Mouse (Mus musculus): ENCODE measurements around the gene Fam172a.
A peak's percentile ranks its signal among the peaks of the same experiment; 100 is the strongest.
"Not testable (repeated sequence)": the region's sequence is repeated elsewhere in the genome, so short reads cannot be mapped to it uniquely, and the experiment has no call there.

Fam172a gene

DNA sequence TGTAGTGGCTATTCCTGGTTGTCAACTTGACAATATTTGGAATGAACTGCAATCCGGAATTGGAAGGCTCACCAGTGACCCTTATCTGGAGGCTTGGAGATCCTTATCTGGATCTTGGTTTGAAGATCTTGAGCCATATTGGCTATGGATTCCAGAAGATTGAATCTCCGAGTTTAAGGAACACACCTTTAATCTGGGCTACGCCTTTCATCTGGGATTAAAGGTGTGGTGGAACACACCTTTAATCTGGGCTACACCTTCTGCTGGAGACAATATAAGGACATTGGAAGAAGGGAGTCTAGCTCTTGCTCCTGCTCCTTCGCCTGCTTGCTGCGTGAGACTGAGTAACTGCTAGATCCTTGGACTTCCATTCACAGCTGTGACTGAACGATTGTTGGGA lies at the start of gene Fam172a:
Fam172a (plus strand) TSS at position 301 of the 400 bp plus-strand sequence.
- not testable (repeated sequence) for DNase-seq

DNA sequence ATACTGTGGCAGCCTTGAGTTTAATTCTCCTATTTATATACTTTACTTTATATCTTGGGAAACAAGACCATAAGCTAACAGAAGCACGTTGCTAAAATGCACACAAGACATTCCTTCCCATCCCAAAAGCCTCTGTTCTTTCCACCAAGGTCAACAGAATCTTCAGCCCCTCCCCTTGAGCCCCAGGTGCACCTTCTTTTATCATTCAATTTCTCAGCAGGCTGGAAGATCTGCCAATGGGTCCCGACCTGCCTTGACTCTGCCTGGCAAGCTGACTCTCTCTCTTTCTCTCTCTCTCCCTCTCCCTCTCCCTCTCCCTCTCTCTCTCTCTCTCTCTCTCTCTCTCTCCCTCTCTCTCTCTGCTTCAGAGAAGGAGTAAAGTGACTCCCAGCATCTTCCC lies 13.2 kb upstream of the Fam172a start:
- DNase-seq = no peak

DNA sequence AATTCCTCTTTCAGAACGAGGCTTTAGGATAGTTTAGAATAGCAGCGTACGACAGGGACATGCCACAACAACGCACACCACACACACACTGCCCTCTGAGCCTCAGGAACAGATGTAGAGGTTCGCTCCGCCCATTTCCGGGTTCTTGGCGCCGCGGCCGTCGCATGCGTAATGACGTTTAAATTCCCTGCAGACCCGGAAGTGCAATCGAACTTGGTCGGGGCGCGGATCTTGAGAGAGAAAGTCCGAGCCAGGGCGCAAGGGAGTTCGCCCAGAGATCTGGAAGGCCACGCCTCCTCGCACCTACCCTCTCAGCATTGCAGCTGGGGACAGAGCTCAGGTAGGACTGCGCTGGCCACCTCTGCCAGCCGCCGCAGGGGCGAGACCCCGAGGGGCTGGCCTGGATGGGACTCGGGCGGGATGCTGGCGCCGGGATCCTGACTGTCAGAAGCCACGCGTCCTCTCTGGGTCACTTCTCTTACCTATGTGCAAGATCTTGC lies 6.7 kb downstream of the Fam172a start:
- peak; percentile 95 for DNase-seq

DNA sequence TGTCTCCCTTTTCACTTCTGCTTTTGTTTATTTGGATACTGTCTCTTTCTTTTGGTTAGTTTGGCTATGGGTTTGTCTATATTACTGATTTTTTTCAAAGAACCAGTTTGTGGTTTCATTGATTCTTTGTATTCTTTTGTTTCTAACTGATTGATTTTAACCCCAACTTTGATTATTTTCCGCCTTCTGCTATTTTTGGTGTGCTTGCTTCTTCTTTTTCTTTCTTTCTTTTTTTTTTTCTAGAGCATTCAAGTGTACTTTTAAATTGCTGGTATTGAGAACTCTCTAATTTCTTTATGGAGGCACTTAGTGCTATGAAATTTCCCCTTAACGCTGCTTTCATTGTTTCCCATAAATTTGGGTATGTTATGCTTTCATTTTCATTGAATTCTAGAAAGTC lies 15.7 kb downstream of the Fam172a start:
- no peak for DNase-seq

DNA sequence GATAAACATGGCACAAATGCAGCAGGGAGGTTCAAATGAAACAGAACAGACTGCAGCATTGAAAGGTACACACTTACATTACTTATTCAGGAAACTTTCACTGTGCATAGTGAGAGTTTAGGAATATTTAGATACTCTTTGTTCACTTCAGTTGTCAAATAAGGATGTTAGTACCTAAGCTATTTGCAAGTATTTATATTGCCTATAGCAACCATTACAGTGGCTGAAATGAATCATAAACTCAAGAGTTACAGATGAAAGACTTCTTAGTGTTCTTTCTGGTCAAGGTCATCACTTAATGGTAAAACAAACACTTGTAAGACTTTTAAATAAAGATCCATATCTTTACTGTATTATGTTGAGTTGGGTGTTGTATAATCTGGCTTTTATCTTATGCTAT lies 41.0 kb downstream of the Fam172a start:
- no peak for DNase-seq

DNA sequence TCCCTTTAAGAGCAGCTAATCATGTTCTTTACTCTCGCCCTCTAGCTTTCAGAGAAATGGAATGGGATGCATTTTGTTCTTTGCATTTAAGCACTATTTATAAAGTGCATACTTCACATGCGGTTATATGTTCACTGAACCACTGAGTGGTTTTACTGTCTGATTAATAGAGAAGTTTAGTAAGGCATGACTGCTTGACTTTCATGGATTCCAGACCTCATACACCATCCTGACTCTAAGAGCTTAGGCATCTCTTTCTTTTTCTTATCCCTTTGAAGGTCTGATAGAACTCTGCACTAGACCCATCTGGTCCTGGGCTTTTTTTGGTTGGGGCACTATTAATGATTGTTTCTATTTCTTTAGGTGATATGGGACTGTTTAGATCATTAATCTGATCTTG lies 75.8 kb downstream of the Fam172a start:
- no peak for DNase-seq

DNA sequence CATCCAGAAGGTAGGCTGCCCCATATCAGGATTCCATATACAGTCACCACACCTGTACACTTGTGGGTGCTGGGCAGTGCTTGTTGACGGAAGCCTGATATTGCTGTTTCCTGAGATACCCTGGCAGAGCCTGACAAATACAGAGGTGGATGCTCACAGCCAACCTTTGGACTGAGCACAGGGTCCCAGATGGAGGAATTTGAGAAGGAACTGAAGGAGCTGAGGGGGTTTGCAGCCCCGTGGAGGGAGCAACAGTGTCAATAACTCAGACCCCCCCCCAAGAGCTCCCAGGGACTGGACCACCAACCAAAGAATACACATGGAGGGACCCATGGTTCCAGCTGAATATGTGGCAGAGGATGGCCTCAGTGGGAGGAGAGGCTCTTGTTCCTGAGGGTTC lies 105.5 kb downstream of the Fam172a start:
- DNase-seq = not testable (repeated sequence)

DNA sequence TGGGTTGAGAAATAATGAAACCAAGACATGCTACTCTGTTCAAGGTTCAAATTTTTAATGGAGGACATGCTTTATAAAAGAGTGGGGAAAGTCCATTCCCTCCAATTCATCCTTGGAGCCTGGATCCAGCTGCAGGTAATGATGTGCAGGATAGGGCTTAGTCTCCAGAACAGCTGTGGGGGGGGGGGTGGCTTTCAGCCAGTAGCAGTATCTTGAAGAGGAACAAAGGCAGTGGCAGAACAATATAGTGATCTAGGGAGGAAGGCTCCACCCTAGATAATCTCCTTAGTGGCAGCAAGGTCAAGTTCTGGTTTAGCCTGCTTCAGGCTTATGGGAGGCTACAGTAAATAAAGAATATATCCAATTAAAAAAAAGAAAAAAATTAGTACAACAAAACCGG lies 108.6 kb downstream of the Fam172a start:
- DNase-seq = no peak

DNA sequence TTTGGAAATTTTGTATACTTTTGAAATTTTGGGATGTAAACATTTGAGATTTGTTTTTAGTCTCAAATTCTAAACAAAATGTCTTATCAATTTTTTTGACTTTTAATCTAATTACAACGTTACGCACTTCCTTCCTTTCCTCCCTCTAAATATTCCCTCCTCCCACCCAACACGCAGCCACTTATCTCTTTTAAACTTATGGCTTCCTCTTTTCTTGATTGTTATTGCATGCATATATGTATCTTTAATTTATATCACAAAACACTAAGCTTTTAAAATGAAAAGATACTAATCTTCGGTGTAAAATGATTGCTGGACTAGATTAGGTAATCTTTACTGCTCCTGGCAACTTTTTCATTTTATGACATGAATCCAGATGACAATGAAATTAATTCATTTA lies 124.3 kb downstream of the Fam172a start:
- DNase-seq = no peak

DNA sequence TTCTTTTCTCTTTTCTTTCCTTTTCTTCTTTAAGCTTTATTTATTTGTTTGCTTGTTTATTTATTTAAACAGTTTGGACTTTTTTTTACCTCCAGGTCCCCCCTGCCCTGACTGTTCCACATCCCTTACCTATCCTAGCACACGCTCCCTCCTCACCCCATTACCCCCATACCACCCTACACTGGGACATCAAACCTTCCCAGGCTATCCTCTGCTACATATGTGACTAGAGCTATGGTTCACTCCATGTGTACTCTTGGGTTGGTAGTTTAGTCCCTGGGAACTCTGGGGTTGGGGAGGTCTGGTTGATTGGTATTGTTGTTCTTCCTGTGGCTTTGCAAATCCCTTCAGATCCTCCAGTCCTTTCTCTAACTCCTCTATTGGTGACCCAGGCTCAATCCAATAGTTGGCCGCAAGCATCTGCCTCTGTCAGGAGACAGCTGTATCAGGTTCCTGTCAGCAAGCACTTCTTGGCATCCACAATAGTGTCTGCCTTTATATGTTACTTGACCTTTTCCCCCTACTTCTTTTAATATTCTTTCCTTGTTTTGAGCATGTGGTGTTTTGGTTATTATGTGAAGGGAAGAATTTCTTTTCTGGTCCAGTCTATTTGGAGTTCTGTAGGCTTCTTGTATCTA lies 141.3 kb downstream of the Fam172a start:
- no peak for DNase-seq

DNA sequence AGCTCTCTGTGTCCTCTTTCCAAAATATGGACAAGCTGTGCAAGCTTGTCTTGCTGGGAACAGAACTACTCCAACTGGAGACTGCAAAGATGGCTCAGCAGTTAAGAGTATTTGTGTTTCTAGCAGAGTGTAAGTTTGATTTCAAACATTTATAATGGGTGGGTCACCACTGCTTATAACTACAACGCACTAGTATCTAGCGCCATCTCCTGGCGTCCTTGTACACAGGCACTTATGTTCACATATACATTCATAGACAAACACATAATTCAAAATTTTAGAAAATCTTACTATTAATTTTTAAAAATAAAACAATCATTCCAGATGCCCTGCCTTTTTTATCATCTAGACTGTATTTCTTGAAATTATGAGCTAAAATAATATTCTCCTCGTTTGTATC lies 147.0 kb downstream of the Fam172a start:
- no peak for DNase-seq

DNA sequence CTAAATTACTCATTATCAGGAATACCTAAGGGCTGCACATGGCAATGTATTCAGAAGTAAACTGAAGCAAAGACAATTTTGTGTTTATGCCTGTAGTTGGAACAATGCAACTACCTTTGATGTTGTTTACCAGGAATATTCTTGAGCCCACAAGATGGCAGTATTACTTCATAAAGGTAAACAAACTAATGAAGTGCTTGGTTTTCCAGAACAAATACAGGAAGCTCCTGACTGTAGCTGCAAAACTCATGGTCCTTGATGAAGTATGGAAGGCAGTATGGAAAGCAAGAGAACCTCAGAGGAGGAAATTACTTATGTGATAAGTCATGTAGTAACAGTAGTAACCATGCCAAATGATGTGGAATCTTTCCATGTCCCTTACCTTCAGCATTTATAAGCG lies 163.0 kb downstream of the Fam172a start:
- peak; percentile 72 for DNase-seq

DNA sequence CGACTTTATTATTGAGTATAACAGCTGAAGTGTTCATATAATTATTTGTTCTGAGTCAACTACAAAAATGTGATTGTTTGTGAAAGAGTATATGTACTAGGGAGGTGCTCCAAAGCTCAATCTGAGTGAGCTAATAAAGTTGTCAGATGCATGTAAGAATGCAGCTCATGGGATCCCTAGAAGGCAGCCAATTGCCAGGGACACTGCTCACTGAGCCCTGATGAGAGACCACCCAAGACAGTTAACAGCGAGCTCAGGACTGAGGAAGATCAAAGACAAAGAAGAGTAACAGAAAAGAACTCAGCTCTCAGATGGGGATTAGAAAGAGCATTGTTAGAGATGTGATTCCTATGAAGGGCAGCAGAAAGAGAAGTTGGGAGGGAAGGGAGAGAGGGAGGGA lies 166.5 kb downstream of the Fam172a start:
- DNase-seq = peak; percentile 79

DNA sequence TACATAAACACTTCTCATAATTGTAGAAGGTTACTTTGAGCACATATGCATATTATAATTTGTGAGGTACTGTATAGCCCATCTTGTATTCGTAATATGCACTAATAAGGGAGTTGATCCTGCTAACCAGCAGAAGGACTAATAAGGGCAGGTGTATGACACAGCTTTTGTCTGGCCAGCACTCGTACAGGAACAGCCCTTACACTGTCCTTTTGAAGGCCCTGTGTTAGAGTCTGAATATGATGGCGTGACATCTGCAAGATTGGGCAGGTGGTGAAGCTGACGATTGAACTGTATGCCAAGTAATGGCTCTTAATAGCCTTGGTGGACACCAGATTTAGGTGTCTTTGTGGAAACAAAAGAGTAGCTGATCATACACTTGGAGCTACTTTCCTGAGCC lies 176.3 kb downstream of the Fam172a start:
- no peak for DNase-seq

DNA sequence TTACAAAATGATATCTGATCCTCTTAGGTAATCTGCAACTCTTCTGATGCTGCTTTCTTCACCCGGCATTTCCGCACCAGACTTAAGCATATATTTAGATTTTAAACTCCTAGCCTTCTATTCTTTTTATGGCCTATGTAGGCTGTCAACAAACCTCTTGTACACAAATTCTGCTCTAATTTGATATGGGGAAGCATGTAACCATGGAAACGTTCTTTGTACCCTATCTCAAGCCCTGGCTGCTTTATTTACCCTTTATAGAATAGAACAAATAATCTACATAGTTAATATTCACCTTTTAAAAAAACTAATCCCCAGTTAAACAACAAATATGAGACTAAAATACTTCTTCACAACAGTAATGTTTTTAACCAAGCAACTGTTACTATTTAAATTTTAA lies 176.7 kb downstream of the Fam172a start:
- no peak for DNase-seq

DNA sequence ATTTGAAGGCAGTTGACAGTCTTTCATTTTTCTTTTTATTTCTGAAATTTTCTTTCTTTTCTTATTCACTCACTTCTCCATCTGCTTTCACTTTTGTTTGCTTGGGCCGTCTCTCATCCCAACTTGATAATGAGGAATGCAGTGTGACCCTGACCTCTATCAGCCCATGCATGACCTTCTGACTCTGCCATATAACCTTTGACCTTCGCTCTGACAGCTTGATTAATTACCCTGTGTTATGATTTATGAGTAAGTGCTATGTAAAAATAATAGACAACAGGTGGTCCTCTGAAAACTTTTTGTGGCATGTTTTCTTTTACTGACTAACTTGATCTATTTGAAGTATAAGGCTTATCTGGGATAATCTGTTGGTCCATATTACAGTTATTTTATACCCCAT lies 195.8 kb downstream of the Fam172a start:
- no peak for DNase-seq

DNA sequence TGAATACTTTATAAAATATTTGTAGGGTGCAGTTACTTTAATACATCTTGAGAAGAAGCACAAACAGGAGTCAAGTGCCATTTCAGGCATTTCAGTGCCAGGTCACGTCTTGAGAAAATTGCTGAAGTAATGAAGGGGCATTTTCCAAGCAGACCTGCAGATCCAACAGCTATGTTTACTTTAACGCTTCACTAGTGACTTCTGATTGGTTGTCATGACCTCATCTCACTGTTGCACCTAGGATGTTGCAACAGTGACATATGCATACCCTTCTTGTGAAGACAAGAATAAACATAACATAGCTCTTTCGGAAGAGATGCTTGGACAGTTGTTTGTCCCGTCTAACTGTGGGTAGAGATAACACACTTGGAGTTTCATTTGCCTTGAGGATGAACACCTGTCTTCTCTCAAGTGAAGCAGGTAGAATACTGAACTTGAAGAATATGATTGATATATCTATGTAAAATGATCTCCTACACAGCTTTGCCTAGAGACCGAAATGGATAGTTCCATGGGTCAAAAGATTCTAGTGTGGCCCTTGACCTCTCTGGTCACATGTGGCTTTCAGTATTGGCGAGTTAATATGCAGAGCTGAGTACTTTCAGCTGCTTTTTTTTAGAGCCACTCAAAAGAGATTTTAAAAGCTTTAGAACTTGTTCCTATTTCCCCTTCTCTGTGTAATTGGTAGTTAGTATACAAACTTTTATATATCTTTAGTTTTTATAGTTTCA lies 196.4 kb downstream of the Fam172a start:
- no peak for DNase-seq

DNA sequence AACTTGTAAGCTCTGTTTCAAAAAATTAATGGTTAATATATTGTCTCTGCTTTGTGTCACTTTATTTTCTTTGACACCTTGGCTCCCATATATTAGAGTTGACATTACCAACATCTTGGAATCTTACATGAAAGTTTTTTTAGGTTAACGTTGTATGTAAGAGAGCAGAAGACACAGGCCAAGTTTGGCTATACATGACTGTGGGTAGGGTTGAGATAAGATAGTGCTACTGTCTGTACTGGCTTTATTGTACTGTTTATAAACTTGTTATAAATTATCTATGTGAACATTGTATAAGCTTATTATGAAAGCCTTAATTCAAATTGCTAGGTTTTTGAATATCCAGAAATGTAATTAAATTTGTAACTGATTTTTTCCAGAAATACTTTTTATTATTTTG lies 197.9 kb downstream of the Fam172a start:
- no peak for DNase-seq

DNA sequence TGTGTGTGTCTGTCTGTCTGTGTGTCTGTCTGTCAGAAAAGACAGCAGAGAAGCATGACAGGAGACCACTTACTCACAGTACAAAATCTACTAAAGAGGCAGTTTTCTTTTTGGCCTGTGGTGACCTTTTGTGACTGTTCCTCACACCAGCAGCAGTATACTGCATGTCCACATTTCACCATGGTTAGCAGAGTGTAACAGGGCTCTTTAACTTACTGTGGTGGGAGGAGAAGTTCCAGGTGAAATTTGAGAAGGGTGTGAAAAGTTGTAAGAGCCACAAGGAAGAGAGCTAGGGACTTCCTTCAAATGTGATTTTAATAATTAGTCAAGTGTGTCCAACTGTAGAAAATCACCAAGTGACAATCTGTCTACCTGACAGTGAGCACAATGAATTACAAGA lies 199.0 kb downstream of the Fam172a start:
- DNase-seq = no peak

DNA sequence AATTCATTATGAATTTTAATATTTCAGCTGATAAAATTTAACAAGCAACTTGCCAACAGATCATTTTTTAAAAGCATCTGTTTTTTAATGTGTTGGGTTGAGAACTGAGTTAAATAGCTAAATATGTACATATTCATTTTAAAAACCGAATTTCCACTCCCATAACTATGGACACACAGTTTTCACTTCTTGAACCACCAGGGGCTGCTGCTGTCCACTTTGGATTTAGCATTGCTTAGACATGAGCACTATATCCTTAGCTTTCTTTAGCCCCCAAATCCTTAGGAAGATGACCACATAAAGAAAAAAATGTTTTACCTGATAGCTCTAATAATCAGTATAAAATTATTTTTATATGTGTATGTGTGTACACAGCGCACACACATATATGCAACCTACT lies 207.4 kb downstream of the Fam172a start:
- DNase-seq = no peak

DNA sequence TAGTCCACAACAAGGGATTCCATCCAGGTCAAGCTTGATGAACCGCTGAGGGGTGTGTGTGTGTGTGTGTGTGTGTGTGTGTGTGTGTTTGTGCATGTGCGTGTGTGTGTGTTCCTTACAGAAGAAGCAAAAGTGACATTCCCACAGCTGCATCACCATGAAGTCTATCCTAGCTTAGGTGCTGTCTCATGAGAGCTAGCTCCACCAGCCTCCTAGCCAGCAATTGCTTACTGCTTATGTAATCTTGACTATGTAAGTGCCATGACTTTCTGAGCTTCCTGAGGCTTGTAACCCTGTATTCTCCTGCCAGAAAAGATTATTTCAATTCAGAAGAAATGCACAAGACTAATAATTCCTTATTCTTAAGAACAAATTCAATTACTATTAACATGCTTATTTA lies 221.0 kb downstream of the Fam172a start:
- DNase-seq = no peak

DNA sequence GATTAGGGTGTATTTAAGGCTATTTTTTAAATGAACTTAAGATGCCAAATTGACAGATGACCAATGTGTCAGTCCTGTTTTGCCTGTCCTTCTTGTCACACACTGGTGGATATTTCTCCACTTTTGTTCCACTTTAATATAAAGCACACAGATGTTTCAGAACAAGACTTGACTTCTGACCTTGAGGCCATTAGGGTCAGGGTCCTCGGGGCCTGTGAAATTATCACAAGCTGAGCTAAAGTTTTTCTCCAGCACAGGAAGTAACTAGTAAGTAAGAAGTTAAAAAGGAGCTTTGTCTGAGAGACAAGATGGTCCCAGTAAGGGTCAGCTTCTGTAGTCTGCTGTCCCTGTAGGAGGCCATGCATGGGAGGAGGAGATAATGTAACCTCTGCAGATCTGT lies 255.8 kb downstream of the Fam172a start:
- no peak for DNase-seq

DNA sequence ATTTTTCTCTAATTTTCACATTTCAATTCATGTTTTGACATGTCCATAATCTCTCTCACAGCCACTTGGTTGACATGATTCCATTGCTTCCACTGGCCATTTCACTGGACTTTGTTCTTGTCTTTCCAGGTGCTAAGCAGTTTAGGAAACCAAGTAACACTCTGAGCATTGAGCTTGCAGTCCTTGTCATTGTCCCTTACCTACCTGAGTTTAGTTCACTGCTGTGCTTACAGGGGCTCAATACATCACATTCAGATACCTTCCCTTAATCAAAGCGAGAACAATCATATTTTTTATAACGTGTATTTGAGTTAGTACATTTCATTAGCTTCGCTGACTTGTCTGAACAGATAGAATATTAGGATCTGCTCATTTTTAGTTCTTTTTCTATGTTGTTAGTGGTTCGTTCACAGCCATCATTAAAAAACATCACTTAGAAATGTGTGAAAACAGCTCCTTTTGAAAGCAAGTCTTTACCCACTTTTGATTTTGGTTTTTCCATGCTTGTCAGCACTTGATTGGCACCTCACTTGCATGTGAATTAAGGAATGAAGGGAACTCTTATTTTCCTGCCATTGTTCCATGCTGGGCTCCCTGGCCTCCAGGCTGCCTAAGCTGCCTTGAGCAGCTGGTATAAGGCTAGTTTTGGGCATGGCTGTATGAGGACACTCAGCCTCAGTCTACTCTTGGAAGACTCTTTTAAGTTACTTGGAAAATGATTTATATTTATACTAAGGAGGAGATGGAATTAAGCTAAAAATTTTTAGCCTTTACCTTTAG lies 257.9 kb downstream of the Fam172a start:
- DNase-seq = no peak

DNA sequence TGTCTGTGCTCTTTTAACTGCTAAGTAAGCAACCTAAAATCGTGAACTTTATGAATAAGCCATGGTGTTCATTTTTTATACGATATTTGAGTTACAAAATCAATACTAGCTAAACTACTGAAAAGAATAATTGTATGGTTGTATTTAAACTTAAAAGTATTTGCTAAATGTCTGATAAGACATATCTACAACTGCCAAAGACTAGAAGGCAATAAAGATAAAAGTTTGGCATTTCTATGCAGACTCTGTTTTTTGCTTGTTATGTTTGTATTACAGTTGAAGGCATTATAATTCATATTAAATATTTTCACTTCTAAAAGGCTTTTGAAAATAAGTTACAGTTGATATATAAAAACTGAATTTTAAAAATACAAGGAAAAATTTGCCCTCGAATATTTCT lies 274.4 kb downstream of the Fam172a start:
- no peak for DNase-seq

Data from retina, postnatal 1 day (tissue).